Mouse (Mus musculus): Measurements from ENCODE around the gene Tcte1.
A peak's percentile ranks its signal among the peaks of the same experiment; 100 is the strongest.

Gene Tcte1

DNA sequence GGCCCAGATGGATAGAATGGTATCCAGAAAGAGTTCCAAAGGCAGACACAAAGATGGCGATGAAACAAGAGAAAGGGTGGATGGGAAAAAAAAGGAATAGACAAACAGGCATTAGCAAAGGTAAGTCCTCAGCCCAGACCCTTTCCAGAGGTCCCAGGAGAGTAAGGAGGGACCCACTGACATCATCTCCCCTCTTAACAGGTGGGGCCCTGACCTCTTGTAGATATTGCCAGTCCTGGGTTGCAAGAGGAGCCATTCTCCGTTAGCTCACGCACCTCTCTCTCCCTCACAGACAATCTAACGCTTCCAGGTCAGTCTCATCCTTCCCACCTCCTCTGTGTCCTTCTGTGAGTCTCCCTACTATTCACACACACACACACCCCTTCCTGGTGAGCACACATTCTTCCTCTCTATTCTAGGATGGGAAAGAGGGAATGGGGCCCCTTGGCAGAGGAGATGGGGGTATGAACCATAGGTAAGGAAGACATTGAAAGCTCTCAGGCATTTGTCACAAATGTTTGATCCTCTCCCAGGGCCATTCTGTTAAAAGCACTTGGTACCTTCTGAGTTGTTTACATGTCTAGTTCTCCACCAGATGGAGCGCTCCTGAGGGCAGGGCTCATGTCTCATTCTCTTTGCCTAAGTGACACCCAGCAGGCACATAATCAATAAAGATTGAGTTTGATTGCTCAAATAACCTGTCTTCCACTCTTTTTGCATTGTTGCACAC is 24.4 kb downstream of the Tcte1 start:
- DNase-seq (ENCODE audit: low read depth, low spot score): no peak

DNA sequence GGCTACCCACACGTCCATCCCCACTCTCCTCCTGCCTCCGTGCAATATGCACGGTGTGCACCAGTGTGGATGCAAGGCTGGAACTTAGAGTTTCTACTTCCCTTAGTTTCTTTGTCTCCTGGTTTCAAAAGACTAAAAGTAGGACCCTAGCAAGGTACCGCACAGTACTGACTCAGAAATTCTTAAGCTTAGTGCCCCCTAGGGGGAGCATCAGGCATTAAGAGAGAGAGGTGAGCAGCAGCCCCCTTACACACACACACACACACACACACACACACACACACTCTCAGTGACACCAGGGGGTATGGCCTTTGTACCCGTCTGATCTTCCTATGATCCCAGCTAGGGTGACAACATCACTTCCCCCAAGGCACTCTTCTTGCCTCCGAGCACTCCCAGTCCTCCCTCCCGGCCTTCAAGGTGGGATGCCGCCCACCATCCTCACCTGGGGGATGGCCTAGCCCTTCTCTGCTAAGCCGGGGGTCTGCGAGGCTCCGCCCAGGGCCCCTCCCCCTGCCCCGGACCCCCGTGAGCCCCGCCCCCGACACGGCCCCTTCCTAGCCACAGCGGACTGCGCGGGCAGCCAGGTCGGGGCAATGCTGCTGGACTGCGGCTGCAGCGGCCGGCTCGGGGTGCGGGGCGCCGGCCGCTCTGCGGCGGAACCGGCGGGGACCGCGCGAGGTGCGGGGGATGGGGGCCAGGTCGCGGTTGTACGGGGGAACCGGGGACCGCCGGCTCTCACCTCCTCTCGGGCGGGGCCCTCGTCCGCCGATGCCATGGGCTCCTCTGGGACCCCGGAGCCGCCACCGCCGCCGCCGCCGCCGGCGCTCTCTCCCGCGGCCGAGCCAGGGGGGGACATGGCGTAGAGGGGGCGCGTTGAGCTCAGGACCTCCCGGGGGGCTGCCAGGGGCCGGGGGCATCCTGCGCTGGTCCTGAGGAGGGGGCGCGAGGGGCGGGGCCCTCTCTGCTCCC is 25.6 kb downstream of the Tcte1 start:
- no peak for DNase-seq (ENCODE audit: low read depth, low spot score)

DNA sequence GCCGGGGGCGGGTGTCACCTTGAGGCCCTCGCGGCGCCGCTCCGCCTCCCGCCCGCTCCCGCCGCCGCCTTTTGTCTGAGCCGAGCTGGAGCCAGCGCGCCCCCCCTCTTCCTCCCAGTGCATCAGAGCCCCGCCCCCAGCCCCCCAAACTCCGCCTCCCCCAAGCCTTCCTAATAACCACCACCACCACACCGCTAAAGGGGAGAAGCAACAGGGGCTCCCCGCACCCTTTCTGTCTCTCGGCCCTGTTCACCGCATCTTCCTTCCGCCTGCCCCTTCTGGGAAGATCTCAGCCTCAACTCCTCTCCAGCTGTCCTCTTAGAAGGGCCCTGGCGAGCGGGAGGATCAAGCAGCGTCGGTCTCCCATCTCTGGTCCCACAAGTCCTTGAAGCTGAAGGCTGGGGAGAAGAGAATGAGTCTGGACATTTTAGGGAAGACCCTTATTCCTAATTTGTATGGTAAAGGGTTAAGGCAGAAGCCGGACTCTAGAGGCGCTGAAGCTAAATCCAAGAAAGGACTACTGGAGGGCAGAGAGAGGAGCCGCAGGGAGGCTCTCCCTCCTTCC is 26.5 kb downstream of the Tcte1 start, which contains the start of gene Tmem151b:
Gene Tmem151b (minus strand): TSS at position 61 of the 565 bp plus-strand sequence.
- DNase-seq (ENCODE audit: low read depth, low spot score): no peak

DNA sequence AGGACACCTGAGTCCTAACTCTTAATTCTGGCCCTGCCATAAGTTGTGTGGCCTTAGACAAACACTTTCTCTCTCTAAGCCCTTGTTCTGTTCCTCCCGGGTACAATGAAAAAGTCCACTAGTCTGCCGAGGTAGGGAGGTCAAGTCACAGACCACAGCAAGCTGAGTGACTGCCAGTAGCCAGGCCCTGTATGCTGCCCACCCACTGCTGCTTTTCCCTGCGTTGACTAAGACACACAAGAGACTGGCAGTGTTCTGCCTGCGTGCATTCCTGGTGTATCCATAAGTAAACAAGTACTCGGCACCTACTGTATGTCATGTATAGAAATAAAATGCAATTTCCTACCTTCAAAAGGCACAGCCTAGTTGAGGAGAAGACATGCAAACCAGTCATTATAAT is 27.0 kb downstream of the Tcte1 start:
- DNase-seq (ENCODE audit: low read depth, low spot score): no peak

DNA sequence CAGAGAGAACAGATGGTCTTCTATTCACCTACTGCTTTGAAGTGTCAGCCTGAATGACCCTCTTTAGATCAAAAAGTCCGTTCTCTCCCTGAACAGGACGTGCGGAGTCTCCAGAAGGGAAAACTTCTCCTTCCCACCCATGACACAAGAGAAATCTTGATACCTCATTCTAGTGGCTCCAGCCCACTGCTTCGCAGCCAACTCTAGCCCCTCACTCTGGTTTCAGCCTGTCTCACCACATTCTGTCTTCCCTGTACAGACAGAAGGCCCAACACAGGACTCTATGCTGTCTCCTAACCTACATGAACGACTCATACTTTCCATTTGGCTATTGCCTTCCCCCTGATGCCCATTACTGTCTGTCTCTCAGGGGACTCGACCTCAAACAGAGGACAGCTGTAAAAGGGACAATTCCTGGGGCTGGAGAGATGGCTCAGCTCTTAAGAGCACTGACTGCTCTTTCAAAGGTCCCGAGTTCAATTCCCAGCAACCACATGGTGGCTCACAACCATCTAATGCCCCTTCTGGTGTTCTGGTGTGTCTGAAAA is 28.1 kb downstream of the Tcte1 start:
- no peak for DNase-seq (ENCODE audit: low read depth, low spot score)

DNA sequence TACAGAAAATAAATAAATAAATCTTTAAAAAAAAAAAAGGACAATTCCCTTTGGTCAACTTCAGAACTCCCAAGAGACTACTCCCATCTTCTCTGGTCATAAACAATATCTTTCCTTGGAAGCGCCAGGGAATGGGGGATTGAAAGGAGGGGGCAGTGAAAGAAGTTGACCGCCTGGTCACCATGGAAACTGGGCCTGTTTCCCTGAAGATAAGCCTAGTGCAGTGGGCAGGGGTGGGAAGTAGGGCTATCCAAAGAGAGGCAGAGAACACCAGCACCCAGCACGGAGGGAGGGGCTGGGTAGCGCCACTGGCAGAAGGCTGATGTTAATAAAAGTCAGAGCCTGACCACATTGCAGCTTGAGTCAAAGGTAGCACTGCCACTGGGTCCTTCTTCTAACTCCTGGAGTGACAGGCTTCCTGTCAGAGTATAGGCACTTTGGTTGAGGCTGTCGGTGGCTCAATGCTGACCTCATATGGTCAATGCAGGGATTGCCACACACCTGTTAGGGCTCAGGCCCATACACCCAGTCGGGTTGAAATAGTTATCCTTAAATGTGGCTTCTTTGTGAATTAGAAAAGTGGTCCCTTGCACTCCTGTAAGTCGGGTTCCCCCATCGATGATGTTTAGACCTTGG is 28.7 kb downstream of the Tcte1 start:
- peak; percentile 63 for DNase-seq (ENCODE audit: low read depth, low spot score)

DNA sequence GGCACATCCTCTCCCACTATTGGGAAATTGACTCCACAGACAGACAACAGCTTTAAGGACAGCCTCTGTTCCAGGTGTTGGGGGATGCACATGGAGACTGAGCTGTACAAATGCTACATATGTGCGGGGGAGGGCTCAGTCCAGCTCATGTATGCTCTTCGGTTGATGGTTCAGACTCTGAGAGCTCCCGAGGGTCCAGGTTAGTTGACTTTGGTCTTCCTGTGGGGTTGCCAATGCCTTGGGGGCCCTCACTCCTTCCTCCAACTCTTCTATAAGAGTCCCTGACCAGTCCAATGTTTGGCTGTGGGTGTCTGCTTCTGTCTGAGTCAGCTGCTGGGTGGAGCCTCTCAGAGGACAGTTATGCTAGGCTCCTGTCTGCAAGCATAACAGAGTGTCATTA is 29.8 kb downstream of the Tcte1 start:
- no peak for DNase-seq (ENCODE audit: low read depth, low spot score)

DNA sequence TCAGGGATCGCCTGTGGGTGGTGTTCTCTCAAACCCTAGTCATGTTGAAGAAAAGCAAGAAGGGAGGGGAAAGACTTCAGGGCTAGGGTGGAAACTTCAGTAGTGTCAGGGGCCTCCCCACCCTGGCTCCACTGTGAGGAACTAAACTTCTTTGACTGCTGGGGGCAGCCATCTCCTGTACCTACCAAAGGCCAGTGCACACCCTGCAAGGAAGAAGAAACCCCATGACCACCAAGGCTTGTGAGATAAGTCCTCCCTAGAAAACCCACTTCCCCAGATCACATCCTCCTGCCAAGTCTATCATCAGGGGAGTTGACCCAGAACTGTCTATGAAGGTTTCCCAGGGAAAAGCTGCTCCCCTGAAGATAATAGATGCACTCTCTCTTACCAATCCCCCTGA is 31.2 kb downstream of the Tcte1 start:
- no peak for DNase-seq (ENCODE audit: low read depth, low spot score)

DNA sequence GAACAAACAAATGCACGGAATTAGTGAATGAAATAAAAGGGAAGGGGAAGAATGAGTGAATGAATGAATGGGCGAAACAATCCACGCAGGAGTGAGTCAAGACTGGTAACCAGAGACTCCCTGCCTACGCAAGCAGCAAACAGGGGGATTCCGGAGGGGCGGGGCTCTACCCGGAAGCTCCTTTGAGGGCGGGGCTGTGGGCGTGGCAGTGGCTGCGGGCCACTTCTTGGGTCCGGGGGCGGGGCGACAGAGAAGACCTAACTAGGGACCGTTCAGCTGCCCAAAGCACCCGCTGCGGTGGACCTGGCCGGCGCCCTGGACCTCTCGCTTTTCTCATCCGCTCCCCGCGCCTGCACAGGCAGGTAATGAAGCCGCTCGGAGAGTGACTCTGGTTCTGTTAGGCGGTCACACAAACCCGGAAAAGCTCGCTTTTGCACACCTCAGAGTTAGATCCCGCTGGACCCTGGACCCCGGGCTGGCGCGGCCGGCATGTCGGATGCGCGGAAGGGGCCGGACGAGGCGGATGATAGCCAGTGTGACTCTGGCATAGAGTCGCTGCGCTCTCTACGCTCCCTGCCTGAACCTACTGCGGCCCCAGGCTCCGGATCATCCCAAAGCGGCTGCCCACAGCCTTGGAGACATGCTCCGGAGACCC is 32.3 kb downstream of the Tcte1 start, which contains the start of gene Nfkbie:
Gene Nfkbie (plus strand): TSS at position 252 of the 655 bp plus-strand sequence.
- DNase-seq (ENCODE audit: low read depth, low spot score): peak; percentile 85

DNA sequence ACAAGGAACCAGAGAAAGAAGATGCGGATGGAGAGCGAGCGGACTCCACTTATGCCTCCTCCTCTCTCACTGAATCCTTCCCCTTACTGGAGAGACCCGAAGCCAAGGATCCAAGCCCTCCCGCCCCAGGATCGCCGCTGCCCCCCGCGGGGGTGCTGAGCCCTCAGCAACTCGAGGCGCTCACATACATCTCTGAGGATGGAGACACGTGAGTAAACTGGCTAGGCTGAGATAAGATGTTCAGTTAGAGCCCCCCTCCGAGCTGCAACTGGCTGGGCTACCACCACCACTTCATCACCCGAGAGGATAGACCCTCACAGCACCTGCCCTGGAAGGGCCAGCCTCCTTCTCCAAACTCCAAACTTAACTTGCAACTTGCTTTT is 32.9 kb downstream of the Tcte1 start:
- no peak for DNase-seq (ENCODE audit: low read depth, low spot score)

DNA sequence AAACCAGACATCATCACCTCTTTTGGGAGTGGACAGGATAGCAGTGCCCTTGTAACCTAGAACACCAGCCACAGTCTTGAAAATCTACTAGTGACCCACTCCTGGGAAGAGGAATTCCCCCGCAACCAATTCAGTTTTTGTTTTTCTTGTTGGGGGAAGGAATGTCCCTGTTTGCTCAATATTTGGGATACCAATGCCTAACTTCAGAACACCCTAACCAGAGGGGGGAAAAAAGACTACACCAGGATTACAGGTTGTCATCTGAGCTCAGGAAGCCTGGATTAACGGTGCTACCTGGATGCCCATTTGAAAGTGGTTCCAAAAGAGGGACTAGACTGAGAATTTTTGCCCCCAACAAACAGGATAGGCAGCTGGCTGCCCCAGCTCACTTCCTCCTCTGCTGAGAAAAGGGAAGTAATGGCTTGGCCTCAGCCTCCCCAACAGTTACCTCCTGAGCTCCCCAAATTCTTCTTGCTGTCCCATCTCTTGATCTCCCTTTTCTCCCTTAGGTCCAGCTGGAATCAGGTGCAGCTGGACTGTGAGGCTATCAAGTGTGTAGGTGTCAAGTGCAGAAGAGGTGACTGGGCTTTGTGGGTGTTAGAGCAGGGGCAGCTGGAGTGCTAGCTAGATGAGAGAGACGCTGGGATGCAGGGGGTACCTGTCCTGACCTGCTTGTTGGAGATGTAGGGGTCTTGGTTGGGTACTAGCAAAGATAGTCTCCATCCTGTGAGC is 33.4 kb downstream of the Tcte1 start:
- DNase-seq (ENCODE audit: low read depth, low spot score): no peak

DNA sequence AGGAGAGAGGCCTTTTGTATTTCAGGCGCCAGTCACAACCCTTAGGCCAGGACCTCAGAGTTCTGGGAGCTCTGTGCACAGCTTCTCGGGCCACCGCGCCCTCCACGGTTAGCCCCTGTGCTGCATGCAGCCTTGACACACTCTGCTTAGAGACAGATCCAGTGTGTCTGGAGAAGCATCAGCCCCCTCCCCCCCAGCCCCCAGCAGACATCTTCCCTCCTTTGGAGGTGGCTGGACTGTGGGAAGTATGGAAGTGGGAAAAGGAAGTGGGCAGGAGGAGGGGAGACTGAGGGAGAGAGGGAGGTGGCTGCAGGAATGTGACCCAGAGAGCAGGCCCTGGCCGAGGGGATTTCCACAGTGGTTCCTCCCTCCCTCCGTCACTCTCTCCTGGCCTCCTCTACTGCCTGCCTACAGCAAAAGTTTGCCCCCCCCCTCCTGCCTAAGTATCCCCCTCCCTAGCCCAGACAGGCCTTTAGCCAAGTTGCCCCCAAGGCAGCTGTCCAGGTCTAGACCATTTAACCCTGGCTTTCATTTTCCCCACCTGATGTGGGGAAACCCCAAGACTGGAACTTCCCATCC is 34.1 kb downstream of the Tcte1 start:
- no peak for DNase-seq (ENCODE audit: low read depth, low spot score)

DNA sequence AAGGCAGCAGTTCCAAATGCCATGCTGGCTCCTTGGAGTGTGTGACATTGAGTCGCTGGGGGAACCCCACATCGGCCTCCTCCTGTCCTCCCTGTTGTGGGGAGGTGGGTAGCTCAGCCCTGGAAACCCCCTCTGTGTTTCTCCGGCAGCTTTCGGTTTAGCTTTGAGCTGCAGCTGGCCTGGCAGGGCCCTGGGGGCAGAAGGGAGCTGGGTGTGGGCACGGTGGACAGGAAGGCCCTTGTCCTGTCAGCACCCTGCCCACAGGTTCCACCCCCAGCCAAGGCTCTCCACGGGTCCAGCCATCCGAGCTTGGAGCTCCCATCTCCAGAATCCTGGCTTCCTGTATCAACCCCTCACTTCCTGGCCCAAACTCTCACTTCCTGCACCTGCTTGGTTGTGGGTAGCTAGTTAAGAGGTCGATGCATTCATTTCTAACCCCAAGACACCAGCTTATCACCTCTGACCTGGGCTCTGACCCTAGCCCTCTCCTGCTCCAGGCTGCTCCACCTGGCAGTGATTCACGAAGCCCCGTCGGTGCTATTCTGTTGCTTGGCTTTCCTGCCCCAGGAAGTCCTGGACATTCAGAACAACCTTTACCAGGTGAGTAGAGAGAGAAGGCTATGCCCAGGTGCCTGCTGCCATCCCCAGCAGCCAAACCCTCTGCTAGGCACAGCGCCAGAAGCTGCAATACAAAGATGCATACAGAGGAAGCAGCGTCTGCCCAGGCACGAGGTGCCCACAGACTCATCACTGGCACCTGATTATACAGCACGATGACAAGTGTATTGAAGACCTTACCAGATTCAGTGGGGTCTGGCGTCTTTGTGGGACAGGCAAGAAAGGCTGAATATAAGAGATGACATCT is 35.0 kb downstream of the Tcte1 start:
- DNase-seq (ENCODE audit: low read depth, low spot score): no peak

DNA sequence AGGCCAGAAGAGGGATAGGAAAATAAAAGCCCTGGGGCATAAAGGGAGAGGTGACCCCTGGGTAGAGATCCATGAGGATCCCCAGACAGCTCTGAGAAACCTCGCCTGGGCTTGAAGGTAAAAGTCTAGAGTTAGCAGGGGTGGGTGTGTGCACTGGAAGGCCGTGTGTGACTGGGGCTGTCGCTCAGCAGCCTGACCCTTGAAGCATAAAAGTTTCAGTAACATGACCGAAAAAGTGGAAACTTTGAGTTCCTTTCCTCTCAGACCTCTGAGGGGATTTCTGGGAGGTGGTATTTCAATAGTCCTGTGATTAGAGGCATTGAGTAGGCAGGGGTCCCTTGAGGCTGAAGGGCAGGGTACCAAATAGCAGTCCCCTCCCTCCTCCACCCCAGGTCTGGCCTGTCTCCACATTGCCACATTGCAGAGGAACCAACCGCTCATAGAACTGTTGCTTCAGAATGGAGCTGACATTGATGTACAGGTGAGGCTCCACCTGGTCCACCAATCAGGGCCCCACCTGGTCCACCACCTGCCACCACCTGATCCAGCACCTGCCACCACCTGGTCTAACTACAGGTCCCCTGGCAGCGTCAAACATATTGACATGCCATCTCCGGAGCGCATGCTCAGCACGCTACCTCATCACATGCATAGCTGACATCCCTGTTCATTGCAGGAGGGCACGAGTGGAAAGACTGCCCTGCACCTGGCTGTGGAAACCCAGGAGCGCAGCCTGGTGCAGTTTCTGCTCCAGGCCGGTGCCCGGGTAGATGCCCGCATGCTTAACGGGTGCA is 36.7 kb downstream of the Tcte1 start:
- no peak for DNase-seq (ENCODE audit: low read depth, low spot score)

DNA sequence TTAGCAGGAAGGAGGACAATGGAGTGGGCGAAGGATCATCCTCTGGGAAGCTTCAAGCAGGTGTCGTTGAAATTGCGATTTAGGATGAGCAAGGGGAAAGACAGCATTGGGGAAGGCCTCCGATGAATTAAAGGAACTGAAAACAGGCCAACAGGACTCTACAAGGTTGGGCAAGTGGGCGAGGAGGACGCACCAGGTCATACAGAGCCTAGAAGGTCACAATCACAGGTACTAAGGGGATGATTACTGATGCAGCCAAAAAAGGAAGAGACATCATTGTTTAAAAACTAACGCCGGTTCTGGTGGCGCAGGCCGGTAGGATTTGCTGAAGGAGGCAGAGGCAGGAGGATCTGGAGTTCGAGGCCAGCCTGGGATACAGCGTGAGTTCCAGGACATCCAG is 40.0 kb downstream of the Tcte1 start:
- no peak for DNase-seq (ENCODE audit: low read depth, low spot score)

DNA sequence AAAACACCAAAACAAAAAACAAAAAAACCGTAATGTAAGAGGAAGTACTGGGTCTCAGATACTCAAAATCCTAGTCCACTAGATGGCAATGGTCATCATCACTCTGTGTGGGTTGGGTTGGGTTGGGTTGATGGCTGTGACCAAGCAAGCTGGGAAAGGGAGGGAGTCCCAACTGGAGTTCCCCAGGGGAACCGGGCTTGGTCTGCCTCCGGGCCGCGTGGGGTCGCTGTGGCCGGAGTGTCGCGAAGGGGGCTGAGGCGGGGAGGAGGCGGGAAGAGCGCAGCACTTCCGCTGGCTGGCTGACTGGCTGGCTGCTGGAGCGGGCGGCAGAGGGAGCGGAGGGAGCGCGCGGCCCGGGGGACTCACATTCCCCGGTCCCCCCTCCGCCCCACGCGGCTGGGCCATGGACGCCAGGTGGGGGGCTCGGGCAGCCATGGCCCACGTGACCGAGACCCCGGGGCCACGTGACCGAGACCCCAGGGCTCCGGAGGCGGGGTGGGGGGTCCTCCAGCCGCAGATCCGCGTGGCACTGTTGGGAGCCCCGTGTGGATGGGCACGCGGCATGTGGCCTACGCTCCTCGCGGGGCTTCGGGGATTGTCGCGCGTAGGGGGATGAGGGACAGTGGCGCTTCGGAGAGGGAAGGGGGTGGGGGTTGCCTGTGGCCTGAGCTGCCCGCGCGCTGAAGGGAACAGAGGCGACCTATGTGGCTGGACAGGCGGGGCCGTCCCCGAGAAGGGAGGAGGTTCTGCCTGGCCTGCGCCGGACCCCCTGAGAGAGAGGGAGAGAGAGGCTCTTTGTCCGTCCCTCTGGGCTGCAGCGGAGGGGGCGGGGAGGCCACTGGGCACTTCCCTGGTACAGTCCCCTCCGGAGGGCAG is 40.7 kb downstream of the Tcte1 start, which contains the start of gene Slc35b2:
Gene Slc35b2 (plus strand): TSS at position 220 of the 876 bp plus-strand sequence.
- DNase-seq (ENCODE audit: low read depth, low spot score): peak; percentile 85

DNA sequence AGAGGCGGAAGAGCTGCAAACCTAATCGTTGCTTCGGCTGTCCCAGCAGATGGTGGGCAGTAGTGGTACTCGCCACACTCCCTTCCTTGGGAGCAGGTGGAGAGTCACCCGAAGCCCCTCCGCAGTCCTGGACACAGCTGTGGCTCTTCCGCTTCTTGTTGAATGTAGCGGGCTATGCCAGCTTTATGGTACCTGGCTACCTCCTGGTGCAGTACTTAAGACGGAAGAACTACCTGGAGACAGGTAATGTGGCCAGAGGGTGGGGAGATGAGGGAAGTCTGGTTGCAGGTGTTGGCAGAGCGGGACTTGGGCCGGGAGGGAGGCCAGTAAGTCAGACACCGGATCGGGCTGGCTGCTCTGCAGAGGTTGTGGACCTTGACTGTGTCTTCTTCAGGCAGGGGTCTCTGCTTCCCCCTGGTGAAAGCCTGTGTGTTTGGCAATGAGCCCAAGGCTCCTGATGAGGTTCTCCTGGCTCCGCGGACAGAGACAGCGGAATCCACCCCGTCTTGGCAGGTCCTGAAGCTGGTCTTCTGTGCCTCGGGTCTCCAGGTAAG is 41.4 kb downstream of the Tcte1 start:
- DNase-seq (ENCODE audit: low read depth, low spot score): no peak

Measured in embryo, embryonic 11.5 days (tissue).